Mouse (Mus musculus): ENCODE measurements around the gene Hexa. TPM values are rescaled to one million over a fixed set of nuclear protein-coding genes. Genes with fewer than 3 reads are reported as not detected.

The Hexa gene
- polyA plus RNA-seq (2017; shearing (Covaris generic)), result 10 to 100 TPM; 55.0 to 56.4 TPM

DNA sequence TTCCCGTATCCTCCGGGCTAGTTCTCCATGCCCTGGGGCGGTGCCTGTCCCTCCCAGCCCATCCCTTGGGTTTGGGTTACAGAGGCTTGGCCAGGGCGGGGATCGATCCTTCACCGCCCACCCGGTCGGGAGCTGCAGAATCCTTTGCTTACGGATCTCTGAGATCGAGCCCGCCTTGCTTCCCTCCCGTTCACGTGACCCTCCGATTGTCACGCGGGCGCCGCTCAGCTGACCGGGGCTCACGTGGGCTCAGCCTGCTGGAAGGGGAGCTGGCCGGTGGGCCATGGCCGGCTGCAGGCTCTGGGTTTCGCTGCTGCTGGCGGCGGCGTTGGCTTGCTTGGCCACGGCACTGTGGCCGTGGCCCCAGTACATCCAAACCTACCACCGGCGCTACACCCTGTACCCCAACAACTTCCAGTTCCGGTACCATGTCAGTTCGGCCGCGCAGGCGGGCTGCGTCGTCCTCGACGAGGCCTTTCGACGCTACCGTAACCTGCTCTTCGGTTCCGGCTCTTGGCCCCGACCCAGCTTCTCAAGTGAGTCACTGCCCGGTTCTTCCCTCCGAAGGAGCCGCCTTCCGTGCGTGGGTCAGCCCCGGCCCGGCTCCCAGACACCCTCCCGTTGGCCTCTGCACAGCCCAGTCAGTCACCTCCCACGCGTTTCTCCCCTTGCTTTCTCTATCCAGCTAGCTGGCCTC is at the start of gene Hexa, which contains the start of gene Tmem202:
Gene Hexa (plus strand): TSS at position 100 of the 697 bp plus-strand sequence.
Gene Tmem202 (minus strand): TSS at position 407 of the 697 bp plus-strand sequence.

GRCm38 (mm10) chr9:59577844-59578504 is 38.6 kb downstream of the Hexa start, which contains the start of gene Celf6:
Gene Celf6 (plus strand): TSS chr9:59577917.

Other genes starting within 250 kb of the Hexa start
- gene Adpgk, start 248.0 kb upstream of the Hexa start, polyA plus RNA-seq (2017; shearing (Covaris generic)), result 10 to 100 TPM; 52.2 to 57.7 TPM
- 10 to 100 TPM; 14.1 TPM for gene Bbs4, start 186.0 kb upstream of the Hexa start, polyA plus RNA-seq (2017; shearing (Covaris generic))
- 100 to 1,000 TPM in 1 of 2 experiments, 10 to 100 TPM in 1; 89.5 to 109 TPM for gene Arih1, start 52.9 kb upstream of the Hexa start, polyA plus RNA-seq (2017; shearing (Covaris generic))
- gene Tmem202, start 307 bp downstream of the Hexa start, polyA plus RNA-seq (2017; shearing (Covaris generic)), result under 1 TPM; 0.26 to 0.52 TPM
- under 1 TPM in 1 of 2 experiments, not detected in 1; 0.33 TPM for gene Celf6, start 38.4 kb downstream of the Hexa start, polyA plus RNA-seq (2017; shearing (Covaris generic))
- 10 to 100 TPM; 45.1 to 69.1 TPM for gene Parp6, start 77.7 kb downstream of the Hexa start, polyA plus RNA-seq (2017; shearing (Covaris generic))
- gene Pkm, start 116.8 kb downstream of the Hexa start, polyA plus RNA-seq (2017; shearing (Covaris generic)), result 100 to 1,000 TPM; 721 to 753 TPM
- gene Gramd2, start 140.6 kb downstream of the Hexa start, polyA plus RNA-seq (2017; shearing (Covaris generic)), result 1 to 10 TPM in 1 of 2 experiments, under 1 TPM in 1; 0.19 to 1.8 TPM
- 1 to 10 TPM; 5.9 to 8.2 TPM for gene Senp8, start 211.2 kb downstream of the Hexa start, polyA plus RNA-seq (2017; shearing (Covaris generic))
- 10 to 100 TPM; 20.3 to 21.2 TPM for gene Myo9a, start 211.4 kb downstream of the Hexa start, polyA plus RNA-seq (2017; shearing (Covaris generic))

All from inflammation-experienced regulatory T-cells (primary cell).